Mouse (Mus musculus) ovary, postnatal 14 days (tissue): Measurements from ENCODE around the gene 1300017J02Rik.
"Not testable (repeated sequence)": the region's sequence is repeated elsewhere in the genome, so short reads cannot be mapped to it uniquely, and the experiment has no call there.

Experiments used
- DNase-seq: peaks from one replicate; pipeline ENCODE4 v3.0.0; 2022; ENCODE audit warnings: low spot score

1300017J02Rik gene

DNA sequence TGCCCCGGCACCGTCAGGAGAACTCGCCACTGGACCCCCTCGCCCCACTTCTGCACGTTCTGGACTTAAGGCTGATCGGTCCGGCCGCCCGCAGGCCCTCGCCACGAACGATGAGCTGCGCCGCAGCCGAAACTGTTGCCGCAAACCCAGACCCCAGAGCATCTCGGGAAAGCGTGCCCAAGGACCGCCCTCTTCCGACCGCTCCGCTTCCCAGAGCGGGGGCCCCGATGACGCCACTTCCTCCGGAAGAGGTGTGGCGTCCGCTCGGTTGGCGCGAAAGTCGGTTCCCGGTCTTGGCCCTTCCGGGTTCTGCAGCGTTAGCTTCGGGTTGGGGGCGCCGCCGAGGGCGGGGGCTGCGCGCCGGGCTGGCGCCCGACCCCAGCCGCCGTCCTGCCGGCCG lies at the start of gene 1300017J02Rik, which contains the start of gene Topbp1:
Gene 1300017J02Rik, minus strand, starts transcription at position 156 of the 400 bp plus-strand sequence.
Gene Topbp1, plus strand, starts transcription at position 289 of the 400 bp plus-strand sequence.
- DNase-seq = peak; percentile 88

DNA sequence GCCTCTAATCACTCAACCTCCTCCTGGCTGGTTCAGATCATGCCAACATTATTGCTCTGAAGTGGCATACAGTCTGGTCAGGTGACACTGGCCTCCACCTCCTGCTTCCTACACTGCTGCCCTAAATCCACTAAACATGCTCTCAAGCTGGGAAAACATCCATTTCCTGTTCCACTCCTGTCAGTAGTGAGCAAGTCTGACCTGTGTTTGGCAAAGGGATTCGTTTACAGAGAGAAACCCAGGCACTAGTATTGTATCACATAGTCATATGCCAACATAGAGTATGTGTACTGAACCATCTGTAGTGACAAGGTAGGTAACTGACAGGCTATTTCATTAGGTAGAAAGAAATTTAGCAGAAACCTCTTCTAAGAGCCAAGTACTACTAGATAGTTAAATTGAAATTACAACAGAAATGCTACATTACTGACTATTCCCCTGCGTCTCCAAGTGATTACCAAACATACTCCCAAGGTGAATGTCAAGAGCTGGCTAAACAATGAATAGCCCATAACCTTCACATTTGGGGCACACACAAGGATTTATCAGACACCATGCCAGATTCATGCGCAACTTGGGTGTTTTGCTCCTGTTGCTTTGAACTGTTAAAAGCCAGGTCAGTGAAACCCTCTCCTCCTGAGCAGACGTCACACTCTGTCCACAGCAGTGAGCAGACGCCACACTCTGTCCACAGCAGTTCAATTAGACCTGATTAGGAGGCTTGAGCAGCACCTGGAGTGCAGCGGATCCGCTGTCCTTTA lies 48.8 kb upstream of the 1300017J02Rik start:
- DNase-seq = not testable (repeated sequence)

GRCm38 (mm10) chr9:103348791-103349190 lies 43.9 kb upstream of the 1300017J02Rik start:
- no peak for DNase-seq

- no peak for DNase-seq
These were observed 43.2 kb upstream of the 1300017J02Rik start for GRCm38 (mm10) chr9:103347996-103348490.

DNA sequence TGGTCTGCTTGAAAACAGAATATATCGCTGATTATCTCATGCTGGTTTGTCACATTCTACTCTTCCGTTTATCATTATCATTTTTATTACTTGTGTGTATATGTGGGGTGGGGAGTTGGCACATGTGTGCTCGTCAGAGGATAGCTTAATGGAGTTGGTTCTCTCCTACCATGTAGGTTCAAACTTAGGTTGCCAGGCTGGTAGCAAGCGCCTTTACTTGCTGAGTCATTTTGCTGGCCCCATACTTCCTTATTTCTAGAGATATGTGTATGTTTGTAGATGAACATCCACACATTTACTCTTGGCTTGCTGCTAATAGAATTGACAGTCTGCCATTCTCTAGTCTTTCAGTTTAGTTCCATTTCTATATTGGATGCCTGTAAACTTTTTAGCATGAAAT lies 42.2 kb upstream of the 1300017J02Rik start:
- DNase-seq = no peak

DNA sequence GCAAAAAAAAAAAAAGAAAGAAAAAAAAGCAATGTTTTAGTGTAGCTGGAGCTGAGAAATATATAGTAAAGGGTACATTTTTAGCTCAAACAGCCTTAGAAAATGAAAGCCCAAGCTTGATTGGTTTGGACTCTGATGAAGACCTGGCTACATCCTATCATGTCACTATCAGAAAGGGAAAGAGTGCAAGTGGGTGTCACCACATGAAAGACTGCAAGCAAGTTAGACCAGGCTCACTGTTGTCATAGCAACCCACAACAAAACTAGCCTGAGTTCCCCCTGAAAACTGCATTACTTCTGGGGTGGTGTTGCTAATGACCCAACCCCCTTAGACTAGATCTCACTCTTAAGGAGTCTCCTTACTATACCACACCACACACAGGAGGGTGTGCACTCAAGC lies 32.0 kb upstream of the 1300017J02Rik start:
- no peak for DNase-seq

- DNase-seq = no peak
These were observed 27.8 kb upstream of the 1300017J02Rik start for GRCm38 (mm10) chr9:103332663-103333062.

GRCm38 (mm10) chr9:103326449-103326848 lies 21.6 kb upstream of the 1300017J02Rik start:
- DNase-seq = no peak

DNA sequence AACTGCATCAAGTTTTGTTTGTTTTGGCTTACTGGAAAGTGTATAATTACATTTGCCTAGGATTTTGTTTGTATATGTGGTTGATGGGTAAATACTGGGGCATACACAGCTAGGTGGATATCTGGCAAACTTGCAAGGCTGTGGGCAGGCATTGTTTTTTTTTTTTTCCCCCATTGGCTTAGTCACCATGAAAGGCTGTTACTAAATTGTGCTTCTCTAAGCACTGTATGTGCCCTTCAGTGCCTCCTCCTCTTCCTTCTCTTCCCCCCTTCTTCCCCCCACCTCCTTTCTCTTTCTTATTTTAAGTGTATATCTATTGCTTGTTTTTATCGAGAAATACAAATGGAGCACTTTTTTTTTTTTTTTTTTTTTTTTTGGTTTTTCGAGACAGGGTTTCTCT lies 19.8 kb upstream of the 1300017J02Rik start:
- DNase-seq = no peak

DNA sequence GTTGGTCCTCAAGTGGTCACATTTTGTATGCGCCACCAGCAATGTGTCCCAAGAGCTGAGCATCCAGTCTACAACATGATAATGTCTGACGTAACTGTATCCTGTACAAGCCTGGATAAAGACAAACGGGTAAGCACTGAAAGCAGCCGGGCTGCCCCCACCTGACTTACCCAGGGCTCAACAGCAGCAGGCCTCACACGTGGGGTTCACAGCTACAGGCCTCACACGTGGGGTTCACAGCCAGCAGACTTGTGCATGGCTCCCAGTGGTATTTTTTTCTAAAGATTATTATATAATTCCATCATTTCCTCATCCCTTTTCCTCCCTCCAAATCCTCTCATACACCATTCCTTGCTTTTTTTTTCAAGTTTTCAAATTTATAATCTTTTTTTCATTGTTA lies 5.0 kb upstream of the 1300017J02Rik start:
- DNase-seq = no peak

GRCm38 (mm10) chr9:103305332-103306041 lies 605 bp upstream of the 1300017J02Rik start:
- peak; percentile 22 for DNase-seq

GRCm38 (mm10) chr9:103302666-103303065 lies 2.2 kb downstream of the 1300017J02Rik start:
- DNase-seq = peak; percentile 43

- DNase-seq = no peak
These were observed 2.6 kb downstream of the 1300017J02Rik start for GRCm38 (mm10) chr9:103302239-103302638.

GRCm38 (mm10) chr9:103301086-103301485 lies 3.8 kb downstream of the 1300017J02Rik start:
- DNase-seq = no peak

GRCm38 (mm10) chr9:103294507-103294906 lies 10.4 kb downstream of the 1300017J02Rik start:
- no peak for DNase-seq

DNA sequence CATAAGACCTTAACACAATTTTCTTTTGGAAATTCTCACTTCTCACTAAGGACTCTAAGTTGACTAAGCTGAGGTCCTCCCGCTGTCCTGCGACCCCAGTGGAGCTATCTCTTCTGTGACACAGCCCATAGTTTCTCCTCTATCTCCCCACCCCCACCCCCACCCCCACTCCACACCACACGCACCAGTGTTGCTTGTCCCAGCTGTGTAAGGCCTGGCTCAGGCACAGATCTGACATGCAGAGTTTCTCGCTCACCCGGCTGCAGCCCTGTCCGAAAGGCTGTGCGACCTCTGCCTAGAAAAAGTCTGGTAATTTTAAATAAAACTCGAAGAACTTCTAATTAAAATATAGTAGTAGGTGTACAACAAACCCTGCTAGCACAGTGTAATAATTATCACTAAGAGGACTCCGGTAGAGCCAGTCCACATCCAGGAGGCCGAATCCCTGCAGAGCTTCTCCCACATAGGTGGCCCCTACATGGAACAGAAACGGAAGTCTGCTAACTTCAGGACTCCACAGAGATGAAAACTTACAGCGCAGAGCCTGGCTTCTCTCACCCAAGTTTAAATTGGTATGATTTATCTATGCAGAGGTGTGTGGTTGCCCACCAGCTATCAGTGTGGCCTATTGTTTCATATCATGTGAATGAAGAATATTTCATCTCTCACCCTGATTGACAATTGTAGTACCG lies 16.2 kb downstream of the 1300017J02Rik start:
- DNase-seq = no peak

- no peak for DNase-seq
These were observed 16.9 kb downstream of the 1300017J02Rik start for GRCm38 (mm10) chr9:103287840-103288488.

DNA sequence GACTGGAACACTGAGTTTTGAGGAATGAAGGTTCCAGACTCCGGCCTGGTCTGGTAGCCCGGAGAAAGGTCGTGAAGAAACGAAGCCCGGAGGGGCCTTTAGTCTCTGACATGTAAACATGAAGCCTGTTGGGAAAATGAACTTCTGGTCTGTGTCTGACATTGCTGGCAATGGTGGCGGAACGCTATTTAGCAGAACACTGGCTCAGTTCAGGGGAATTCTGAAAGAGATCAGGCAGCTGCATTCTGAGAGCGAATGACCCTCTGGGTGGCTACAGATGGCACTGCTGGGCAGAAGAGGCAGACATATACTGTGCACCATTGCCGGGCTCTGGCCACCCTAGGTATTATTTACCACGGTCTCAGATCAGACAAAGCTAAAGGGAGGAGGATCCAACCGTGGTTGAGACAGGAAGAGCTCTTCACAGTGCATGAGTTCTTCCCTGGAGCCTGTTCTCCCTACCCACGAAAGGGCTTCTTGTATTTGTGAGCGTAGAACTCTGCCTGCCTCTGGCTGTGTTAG lies 17.9 kb downstream of the 1300017J02Rik start:
- no peak for DNase-seq

- no peak for DNase-seq
These were observed 18.5 kb downstream of the 1300017J02Rik start for GRCm38 (mm10) chr9:103286396-103286795.

- no peak for DNase-seq
These were observed 28.0 kb downstream of the 1300017J02Rik start for GRCm38 (mm10) chr9:103276876-103277275.

DNA sequence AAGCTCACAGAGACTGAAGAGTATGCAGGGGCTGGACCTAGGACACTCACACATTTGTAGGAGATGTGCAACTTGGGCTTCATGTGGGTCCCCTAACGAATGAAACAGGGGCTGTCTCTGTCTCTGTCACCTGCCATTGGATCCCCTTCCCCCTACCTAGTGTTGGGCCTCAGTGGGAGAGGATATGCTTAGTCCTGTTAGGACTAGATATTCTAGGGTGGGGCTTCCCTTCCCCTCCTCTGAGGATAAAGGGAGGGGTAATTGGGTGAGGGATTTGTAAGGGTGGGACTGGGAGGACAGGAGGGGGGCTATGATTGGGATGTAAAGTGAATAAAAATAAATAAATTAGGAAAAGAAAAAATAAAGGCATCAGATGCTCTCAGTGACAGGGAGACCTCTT lies 29.2 kb downstream of the 1300017J02Rik start:
- no peak for DNase-seq

- DNase-seq = no peak
These were observed 30.1 kb downstream of the 1300017J02Rik start for GRCm38 (mm10) chr9:103274819-103275218.
